Mouse (Mus musculus) adrenal gland, postnatal 14 days (tissue): ENCODE results near the gene Kmt2d. TPM values are rescaled to one million over a fixed set of nuclear protein-coding genes. Genes with fewer than 3 reads are reported as not detected.

ENCODE experiments used
- DNase-seq: peaks from one replicate; pipeline ENCODE4 v3.0.0; 2021; ENCODE audit warnings: mixed read lengths
- total RNA-seq: library from RNA; stranded (reverse); gene quantifications from 2 replicates; pipeline ENCODE4 v1.2.3, GENCODE M21; 2021

Gene Kmt2d
- total RNA-seq, 1 experiment from 2014 or later, result 64.0 TPM

- no peak for DNase-seq
These were observed 11.5 kb downstream of the Kmt2d start for GRCm38 (mm10) chr15:98859319-98860043.

- peak; percentile 6 for DNase-seq
These were observed 16.8 kb downstream of the Kmt2d start for GRCm38 (mm10) chr15:98854214-98854613.

- DNase-seq, result peak; percentile 4
These were observed 17.7 kb downstream of the Kmt2d start for GRCm38 (mm10) chr15:98853161-98853937.

- DNase-seq, result peak; percentile 4
These were observed 18.3 kb downstream of the Kmt2d start for GRCm38 (mm10) chr15:98852733-98853132.

GRCm38 (mm10) chr15:98852071-98852470, 18.9 kb downstream of the Kmt2d start:
- DNase-seq, result no peak

- DNase-seq, result no peak
These were observed 19.7 kb downstream of the Kmt2d start for GRCm38 (mm10) chr15:98851229-98851818.

- DNase-seq, result peak; percentile 57
These were observed 20.3 kb downstream of the Kmt2d start for GRCm38 (mm10) chr15:98850668-98851067.

GRCm38 (mm10) chr15:98849956-98850600, 20.9 kb downstream of the Kmt2d start:
- DNase-seq, result no peak

- DNase-seq, result no peak
These were observed 21.8 kb downstream of the Kmt2d start for GRCm38 (mm10) chr15:98849165-98849564.

GRCm38 (mm10) chr15:98846140-98846539, 24.9 kb downstream of the Kmt2d start:
- DNase-seq, result no peak

- DNase-seq, result no peak
These were observed 25.9 kb downstream of the Kmt2d start for GRCm38 (mm10) chr15:98845149-98845548.

- no peak for DNase-seq
These were observed 27.3 kb downstream of the Kmt2d start for GRCm38 (mm10) chr15:98843595-98844223.

GRCm38 (mm10) chr15:98839671-98840585, 31.1 kb downstream of the Kmt2d start:
- DNase-seq, result no peak

- no peak for DNase-seq
These were observed 31.8 kb downstream of the Kmt2d start for GRCm38 (mm10) chr15:98839161-98839560.

- no peak for DNase-seq
These were observed 33.3 kb downstream of the Kmt2d start for GRCm38 (mm10) chr15:98837743-98838103.

- no peak for DNase-seq
These were observed 33.8 kb downstream of the Kmt2d start for GRCm38 (mm10) chr15:98837006-98837742.

- DNase-seq, result no peak
These were observed 35.7 kb downstream of the Kmt2d start for GRCm38 (mm10) chr15:98835291-98835690.

- no peak for DNase-seq
These were observed 36.9 kb downstream of the Kmt2d start for GRCm38 (mm10) chr15:98834059-98834458.

GRCm38 (mm10) chr15:98833281-98833680, 37.7 kb downstream of the Kmt2d start:
- DNase-seq, result no peak
